Mouse (Mus musculus) midbrain, embryonic 11.5 days (tissue): ENCODE measurements around the gene Epha2. TPM values are rescaled to one million over a fixed set of nuclear protein-coding genes. Genes with fewer than 3 reads are reported as not detected.

ENCODE experiments used
- ATAC-seq: fragments of 200-750 bp; cut with Nextera tagmentation; 2 replicates; pipeline ENCODE4 v1.8.0; 2017; ENCODE audit warnings: moderate TSS enrichment, moderate library complexity; ENCODE audit not compliant: low FRiP score
- DNase-seq: peaks from one replicate; pipeline ENCODE4 v3.0.0; 2015; ENCODE audit warnings: low spot score; ENCODE audit errors: missing footprints
- H3K27ac ChIP-seq: fragments of 300-500 bp; sonication (generic); 2 replicates; pipeline ENCODE4 v1.5.1; 2014; ENCODE audit warnings: low read depth, low read length
- H3K27me3 ChIP-seq: fragments of 300-500 bp; sonication (generic); 2 replicates; pipeline ENCODE4 v1.6.1; 2014; ENCODE audit warnings: mild to moderate bottlenecking, low read length, moderate library complexity, mixed read lengths; ENCODE audit not compliant: control insufficient read depth, insufficient read depth
- H3K36me3 ChIP-seq: fragments of 300-500 bp; sonication (generic); 2 replicates; pipeline ENCODE4 v1.6.1; 2014; ENCODE audit warnings: mild to moderate bottlenecking, low read length, moderate library complexity, mixed read lengths; ENCODE audit not compliant: control insufficient read depth, insufficient read depth
- H3K4me1 ChIP-seq: fragments of 300-500 bp; sonication (generic); 2 replicates; pipeline ENCODE4 v1.6.1; 2014; ENCODE audit warnings: low read length; ENCODE audit not compliant: control insufficient read depth, insufficient read depth
- H3K4me2 ChIP-seq: fragments of 300-500 bp; sonication (generic); 2 replicates; pipeline ENCODE4 v1.6.1; 2014; ENCODE audit warnings: mild to moderate bottlenecking, moderate library complexity
- H3K4me3 ChIP-seq: fragments of 300-500 bp; sonication (generic); 2 replicates; pipeline ENCODE4 v1.5.1; 2014; ENCODE audit warnings: low read depth, low read length
- H3K9ac ChIP-seq: fragments of 300-500 bp; sonication (generic); 2 replicates; pipeline ENCODE4 v1.6.1; 2014; ENCODE audit warnings: low read length
- H3K9me3 ChIP-seq: fragments of 300-500 bp; sonication (generic); 2 replicates; pipeline ENCODE4 v1.6.1; 2016; ENCODE audit warnings: low read length; ENCODE audit not compliant: control insufficient read depth
- WGBS: fragments of 180-500 bp; shearing (Covaris S2); extraction: QIAGEN DNeasy Blood & Tissue Kit; methylation state at CpG from one replicate; pipeline ENCODE4 v1.1.7; 2014; 5-methylcytosine and 5-hydroxymethylcytosine counted together
- microRNA-seq: library from miRNA; unstranded; fragments of <30 nt; microRNA quantifications from one replicate; pipeline ENCODE4, GENCODE M21; 2017
- polyA plus RNA-seq: library from polyadenylated mRNA; unstranded; fragments of >200 nt; fragmentation: Nextera tagmentation; extraction: Ambion mirVana; gene quantifications from 2 replicates; pipeline ENCODE4 v1.2.1, GENCODE M21; 2014

Gene Epha2
- polyA plus RNA-seq, 1 experiment from 2014 or later = 2.2 TPM

GRCm38 (mm10) chr4:141365876-141366275, 64.8 kb downstream of the Epha2 start:
- no peak overlapping the region for H3K4me2 ChIP-seq
- H3K27ac ChIP-seq = no peak overlapping the region
- peaks cover 25% of the 10 kb centered on the region; the same call in 1 of the 2 replicates for H3K27me3 ChIP-seq
- H3K4me1 ChIP-seq = peaks cover 9% of the 10 kb centered on the region; the same call in 1 of the 2 replicates
- H3K9me3 ChIP-seq = no peaks in the 10 kb centered on the region
- ATAC-seq (no peak), DNase-seq (no peak)
- no peaks in the 10 kb centered on the region for H3K36me3 ChIP-seq
- H3K9ac ChIP-seq = no peak overlapping the region
- no peak overlapping the region for H3K4me3 ChIP-seq
- WGBS = 60% methylated on average over 7 of the region's 7 CpGs

DNA sequence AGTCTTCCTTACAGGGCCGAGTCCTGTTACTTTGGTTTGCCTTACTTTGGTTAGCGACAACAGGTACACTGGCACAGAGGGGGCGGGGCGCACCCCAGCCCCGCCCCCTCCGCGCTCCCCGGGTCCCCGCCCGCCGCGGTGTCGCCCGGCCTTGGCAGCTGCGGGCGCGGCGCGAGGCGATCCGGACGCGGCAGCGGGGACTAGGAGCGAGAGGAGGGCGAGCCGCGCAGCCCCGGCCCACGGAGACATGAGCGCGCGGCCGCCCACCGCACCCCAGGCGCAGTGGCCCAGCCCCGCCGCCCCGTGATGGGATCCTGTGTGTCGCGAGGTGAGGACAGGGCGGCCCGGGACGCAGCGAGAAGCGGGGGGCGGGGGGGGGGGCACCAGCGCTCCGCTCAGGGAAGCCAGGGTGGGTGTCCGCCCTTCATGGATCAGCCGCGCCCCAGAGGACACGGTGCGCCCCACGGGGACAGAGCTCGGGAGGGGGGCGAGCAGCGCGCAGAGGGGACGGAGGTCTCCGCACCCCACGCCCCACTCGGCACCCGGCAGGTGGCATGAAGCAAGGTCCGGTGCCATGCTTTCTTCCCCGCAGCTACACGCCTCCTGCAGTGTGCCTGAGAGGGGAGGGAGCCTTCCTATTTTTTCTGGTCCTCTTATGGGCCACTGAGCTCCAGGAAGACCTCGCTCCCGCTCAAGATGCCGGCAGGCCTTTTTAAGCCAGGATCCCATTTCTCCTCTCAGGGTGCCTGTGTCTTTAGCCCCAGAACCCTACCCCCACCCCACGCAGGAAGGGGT, 67.2 kb downstream of the Epha2 start, which contains the start of gene Fam131c:
TSS of gene Fam131c (plus strand) at position 224 of the 795 bp plus-strand sequence.
- Histone ChIP-seq H3K4me2 (peak within 1 kb of the TSS; percentile 96), H3K36me3 (no peaks in the 10 kb centered on the region), H3K27me3 (peaks cover 25% of the 10 kb centered on the region; the same call in 1 of the 2 replicates), H3K4me3 (peak within 1 kb of the TSS; percentile 51), H3K9me3 (no peaks in the 10 kb centered on the region), H3K4me1 (0 out of 2 replicates have a peak, but pooled peaks cover 6% of the 10 kb centered on the region), H3K27ac (no peak within 1 kb of the TSS), H3K9ac (peak within 1 kb of the TSS; percentile 63)
- DNase-seq (peak; percentile 92), ATAC-seq (peak; percentile 56)
- WGBS = under 1% methylated on average over 50 of the region's 71 CpGs

GRCm38 (mm10) chr4:141372426-141372825, 71.4 kb downstream of the Epha2 start:
- Histone ChIP-seq H3K9ac (no peak overlapping the region), H3K9me3 (no peaks in the 10 kb centered on the region), H3K4me2 (no peak overlapping the region), H3K36me3 (no peaks in the 10 kb centered on the region), H3K4me1 (0 out of 2 replicates have a peak, but pooled peaks cover 6% of the 10 kb centered on the region), H3K27ac (no peak overlapping the region), H3K27me3 (peaks cover 12% of the 10 kb centered on the region; the same call in 1 of the 2 replicates), H3K4me3 (no peak overlapping the region)
- DNase-seq (no peak), ATAC-seq (no peak)
- 88% methylated on average over 5 of the region's 5 CpGs for WGBS

Small RNA genes within 50 kb of the gene (microRNA-seq; reads per million reads assigned to microRNA genes)
- not detected for gene Gm25690

Other genes with a start within 250 kb of the Epha2 start
- 6.3 and 8.3 TPM in 2 replicates for gene Crocc, start 240.7 kb upstream of the Epha2 start, polyA plus RNA-seq
- gene Necap2, start 222.9 kb upstream of the Epha2 start, polyA plus RNA-seq = 40.0 and 43.5 TPM in 2 replicates
- not detected in 2 replicates for gene Spata21, start 212.9 kb upstream of the Epha2 start, polyA plus RNA-seq
- gene Szrd1, start 161.5 kb upstream of the Epha2 start, polyA plus RNA-seq = 33.9 and 34.5 TPM in 2 replicates
- gene Fbxo42, start 153.3 kb upstream of the Epha2 start, polyA plus RNA-seq = 22.4 and 23.8 TPM in 2 replicates
- 5.4 TPM in 2 replicates for gene Rsg1, start 87.3 kb upstream of the Epha2 start, polyA plus RNA-seq
- gene Arhgef19, start 61.7 kb upstream of the Epha2 start, polyA plus RNA-seq = 0.47 and 0.61 TPM in 2 replicates
- 2.2 and 2.9 TPM in 2 replicates for gene Fam131c, start 67.0 kb downstream of the Epha2 start, polyA plus RNA-seq
- gene Clcnka, start 97.5 kb downstream of the Epha2 start, polyA plus RNA-seq = not detected in 2 replicates
- gene Clcnkb, start 114.8 kb downstream of the Epha2 start, polyA plus RNA-seq = not detected in 2 replicates
- not detected in 2 replicates for gene Hspb7, start 119.5 kb downstream of the Epha2 start, polyA plus RNA-seq
- not detected in 2 replicates for gene Srarp, start 134.9 kb downstream of the Epha2 start, polyA plus RNA-seq
- 37.4 and 40.6 TPM in 2 replicates for gene Zbtb17, start 143.4 kb downstream of the Epha2 start, polyA plus RNA-seq
- 15.7 and 17.1 TPM in 2 replicates for gene Spen, start 237.4 kb downstream of the Epha2 start, polyA plus RNA-seq